Mouse (Mus musculus): ENCODE results near the gene Rpl19. TPM values are rescaled to one million over a fixed set of nuclear protein-coding genes. Genes with fewer than 3 reads are reported as not detected.

The Rpl19 gene
- total RNA-seq, 4 experiments from 2014 or later, result 520 to 711 (median 600) TPM

- DNase-seq (ENCODE audit: low spot score in 2 of 2), result no peak
These were observed 27.5 kb upstream of the Rpl19 start for GRCm38 (mm10) chr11:97998898-97999608.

- DNase-seq (ENCODE audit: low spot score in 2 of 2), result no peak
These were observed 26.8 kb upstream of the Rpl19 start for GRCm38 (mm10) chr11:97999748-98000147.

DNA sequence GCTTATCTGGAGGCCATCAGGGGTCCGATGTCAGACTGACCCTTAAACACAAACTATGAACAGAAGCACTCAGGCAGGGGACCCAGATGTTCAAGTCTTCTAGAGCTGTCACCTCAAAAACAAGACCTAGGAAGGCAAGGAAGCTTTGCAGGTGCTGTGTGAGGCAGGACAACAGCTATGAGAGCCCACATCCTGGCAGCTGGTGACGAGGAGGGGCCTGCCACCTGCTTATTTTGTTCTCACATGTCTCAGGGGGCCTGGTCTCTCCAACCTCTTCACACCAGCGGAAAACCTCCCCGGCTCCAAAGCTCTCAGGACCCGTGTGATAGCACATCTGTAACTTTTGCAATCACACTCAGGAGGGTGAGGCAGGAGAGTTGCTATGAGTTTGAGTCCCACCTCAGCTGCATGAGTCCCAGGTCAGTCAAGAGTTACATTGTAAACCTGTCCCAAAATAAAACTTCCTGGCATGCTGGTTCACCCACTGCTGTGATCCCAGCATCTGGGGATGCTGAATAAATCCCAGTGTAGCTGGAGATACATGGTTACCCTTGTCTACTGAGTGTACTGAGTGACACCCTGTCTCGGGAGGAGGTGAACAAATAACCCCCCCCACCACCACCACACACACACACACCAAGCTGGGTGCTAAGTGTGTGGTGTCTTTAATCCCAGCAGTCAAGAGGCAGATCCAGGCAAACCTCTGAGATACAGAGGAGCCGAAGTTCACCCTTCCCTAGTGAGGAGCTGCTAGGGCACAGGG, 26.0 kb upstream of the Rpl19 start:
- DNase-seq (ENCODE audit: low spot score in 2 of 2), result no peak

DNA sequence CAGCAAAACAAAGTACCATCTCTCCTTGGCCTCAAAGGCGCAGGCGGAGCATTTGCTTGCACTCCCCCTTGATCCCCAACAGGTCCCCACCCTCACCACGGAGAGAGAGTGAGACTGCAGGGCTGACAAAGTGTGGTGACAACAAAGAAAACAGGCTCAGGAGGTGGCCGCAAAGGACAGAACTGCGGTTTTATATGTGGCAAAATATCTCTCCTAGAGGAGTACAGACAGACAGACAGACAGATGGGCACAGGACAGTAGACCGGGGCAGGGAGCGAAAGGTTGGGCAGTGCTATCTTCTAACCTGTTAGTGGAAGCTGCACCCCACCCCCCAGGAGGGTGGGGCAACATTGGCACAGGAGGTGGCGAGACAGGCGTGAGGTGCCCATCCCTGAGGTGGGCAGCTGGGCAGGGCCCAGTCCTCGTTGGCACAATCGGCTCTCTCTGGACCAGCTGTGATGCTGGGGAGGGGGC, 25.1 kb upstream of the Rpl19 start:
- no peak for DNase-seq (ENCODE audit: low spot score in 2 of 2)

DNA sequence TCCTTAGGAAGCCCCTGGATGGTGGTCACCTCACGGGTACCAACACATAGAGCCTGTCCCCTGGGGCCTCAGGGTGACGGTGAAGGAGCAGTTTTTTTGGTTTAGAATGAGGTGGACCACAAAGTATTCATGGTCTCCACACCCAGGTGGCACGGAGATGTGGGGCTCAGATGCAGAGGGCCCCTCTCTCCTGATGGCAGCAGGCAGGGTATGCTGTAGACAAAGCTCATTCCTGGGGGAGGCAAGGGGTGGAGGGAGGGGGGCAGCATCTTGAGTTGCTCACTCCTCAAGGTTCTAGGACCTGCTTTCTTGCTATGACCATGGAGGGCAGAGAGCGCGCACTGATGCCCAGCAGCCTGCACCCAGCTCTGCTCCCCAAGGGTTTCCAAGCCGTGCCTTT, 24.5 kb upstream of the Rpl19 start:
- no peak for DNase-seq (ENCODE audit: low spot score in 2 of 2)

GRCm38 (mm10) chr11:98002627-98003026, 23.9 kb upstream of the Rpl19 start:
- DNase-seq (ENCODE audit: low spot score in 2 of 2), result no peak

DNA sequence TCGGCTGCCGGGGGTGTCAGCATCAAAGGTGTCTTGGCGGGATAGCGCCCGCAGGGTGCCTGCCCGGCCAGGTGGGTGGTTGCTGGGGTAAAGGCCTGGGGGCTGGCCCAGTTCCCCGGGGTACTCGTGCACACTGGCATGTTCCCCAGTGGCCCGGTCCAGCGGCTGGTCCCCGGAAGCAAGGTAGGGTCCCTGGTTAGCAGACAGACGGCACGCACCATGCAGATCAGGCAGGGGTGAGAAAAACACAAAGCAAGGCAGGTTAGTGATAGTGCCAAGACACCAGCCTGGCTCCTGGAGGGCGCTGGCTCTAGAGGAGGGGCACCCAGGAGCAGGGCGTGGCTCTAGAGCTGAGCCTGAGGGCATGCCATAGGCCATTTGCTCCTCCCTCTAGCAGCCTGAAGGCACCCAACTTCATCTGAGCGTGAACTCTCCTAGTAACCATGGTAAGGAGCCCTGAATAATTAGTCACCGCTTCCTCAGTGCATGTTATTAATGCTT, 23.3 kb upstream of the Rpl19 start:
- no peak for DNase-seq (ENCODE audit: low spot score in 2 of 2)

DNA sequence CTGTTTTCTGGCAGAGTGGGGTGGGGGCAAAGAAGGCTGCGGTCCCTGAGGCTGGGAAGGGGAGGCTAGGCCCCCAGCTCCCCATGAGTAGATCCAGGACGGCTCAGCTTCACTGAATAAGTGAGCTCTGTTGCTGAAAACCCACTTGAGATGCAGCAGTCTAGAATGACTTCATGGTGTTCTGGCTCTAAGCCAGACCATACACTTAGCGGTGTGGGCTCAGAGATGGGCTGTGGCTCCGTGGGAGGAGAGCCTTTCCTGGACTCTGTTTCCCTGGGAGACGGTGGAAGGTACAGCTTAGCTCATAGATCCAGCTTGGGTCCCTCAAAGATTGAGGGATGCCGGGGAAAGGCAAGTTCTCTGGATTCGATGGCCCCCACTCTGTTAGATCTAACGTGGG, 22.3 kb upstream of the Rpl19 start:
- no peak for DNase-seq (ENCODE audit: low spot score in 2 of 2)

DNA sequence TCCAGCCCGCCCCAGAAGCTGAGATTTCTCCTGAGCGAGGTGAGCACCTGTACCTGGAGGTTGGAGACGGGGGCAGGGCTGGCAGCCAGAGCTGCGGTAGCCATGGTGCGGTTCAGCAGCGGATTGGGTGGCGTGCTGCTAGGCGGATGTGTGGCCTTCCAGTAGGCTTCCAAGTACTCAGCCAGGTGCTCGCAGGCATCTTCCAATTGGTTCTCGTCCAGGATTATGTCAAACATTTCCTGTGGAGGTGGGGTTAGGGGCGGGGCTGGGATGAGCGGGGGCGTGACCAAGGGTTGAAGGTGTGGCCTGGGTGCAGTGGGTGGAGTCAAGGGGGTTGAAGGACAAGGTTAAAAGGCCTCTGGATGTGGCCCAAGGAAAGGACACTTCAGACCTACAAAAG, 21.4 kb upstream of the Rpl19 start:
- no peak for DNase-seq (ENCODE audit: low spot score in 2 of 2)

DNA sequence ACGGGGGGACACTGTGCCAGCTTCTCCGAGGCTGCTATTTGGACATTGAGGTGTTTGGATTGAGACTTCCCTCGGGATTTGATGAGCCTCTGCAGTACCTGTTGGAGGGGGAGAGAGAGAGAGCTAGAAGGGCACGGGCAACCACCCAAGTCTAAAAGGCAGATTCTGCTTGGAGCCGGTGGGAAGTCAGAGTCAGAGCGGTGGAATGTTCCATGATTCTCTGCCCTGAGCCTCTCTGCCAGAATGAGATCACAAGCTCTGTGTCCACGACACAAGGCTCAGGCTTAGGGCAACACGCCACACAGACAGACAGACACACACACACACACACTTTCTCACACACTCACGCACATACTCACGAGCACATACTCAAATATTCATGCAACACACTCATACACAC, 20.8 kb upstream of the Rpl19 start:
- no peak for DNase-seq (ENCODE audit: low spot score in 2 of 2)

- no peak for DNase-seq (ENCODE audit: low spot score in 2 of 2)
These were observed 18.4 kb upstream of the Rpl19 start for GRCm38 (mm10) chr11:98008087-98008486.

DNA sequence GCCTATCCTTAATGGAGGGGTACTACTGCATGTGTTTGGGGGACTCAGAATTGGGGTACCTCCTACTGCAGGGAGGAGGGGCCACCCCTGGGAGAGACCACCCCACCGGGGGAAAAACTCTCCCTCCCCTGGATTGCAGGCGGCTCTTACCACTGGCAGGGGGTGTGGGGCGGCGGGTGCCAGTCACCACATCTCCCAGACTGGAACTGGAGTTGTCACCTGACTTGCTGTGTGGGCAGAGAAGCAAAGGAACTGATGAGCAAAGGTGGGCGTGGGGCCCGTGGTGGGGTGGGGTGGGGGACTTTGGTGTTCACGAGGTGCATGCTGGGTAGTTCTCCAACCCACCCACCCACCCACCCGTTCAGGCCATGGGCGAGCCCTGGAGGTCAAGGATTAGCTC, 14.8 kb upstream of the Rpl19 start:
- DNase-seq (ENCODE audit: low spot score in 2 of 2), result no peak

DNA sequence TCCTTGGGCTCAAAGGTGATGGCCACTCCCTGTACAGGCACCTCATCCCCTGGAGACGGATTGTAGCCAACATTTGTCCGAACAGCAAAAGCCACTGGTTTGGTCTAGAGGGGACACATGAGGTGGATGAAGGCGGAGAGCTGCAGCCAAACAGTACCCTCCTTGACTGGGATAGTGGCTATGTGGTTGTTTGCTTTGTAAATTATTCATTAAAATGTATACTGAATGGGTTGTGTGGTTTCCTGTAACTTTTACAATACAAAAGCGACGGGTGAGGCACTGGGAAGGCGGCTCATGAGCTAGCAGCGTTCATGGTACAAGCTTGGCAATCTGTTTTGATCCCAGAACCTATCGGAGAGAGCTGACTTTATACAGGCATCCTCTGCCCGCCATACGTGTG, 13.7 kb upstream of the Rpl19 start:
- no peak for DNase-seq (ENCODE audit: low spot score in 2 of 2)

GRCm38 (mm10) chr11:98016177-98016576, 10.3 kb upstream of the Rpl19 start:
- DNase-seq (ENCODE audit: low spot score in 2 of 2), result no peak

- DNase-seq (ENCODE audit: low spot score in 2 of 2), result no peak
These were observed 9.7 kb upstream of the Rpl19 start for GRCm38 (mm10) chr11:98016824-98017223.

DNA sequence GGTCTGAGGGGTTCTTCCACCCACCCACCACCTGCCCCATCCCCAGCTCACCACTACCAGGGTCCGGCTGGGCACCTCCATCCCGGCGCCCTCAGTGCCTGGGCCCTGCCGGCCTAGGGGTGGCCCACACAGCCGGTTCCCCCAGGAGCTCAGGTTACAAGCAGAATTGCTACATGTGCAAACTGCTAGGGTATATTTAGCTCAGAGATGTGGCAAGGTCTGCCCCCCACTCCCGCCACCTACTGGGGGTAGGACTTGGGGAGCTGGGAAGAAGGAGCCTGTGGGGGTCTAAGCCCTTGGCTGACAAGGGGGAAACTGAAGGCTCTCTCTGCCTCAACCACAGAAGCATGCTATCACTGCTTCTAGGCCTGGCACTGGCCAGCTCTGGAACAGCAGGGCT, 8.3 kb upstream of the Rpl19 start:
- DNase-seq (ENCODE audit: low spot score in 2 of 2), result no peak

- peak; percentile 73 to 80 for DNase-seq (ENCODE audit: low spot score in 2 of 2)
These were observed 7.5 kb upstream of the Rpl19 start for GRCm38 (mm10) chr11:98018858-98019641.

- peak in 1 of 2 experiments; percentile 48 for DNase-seq (ENCODE audit: low spot score in 2 of 2)
These were observed 6.5 kb upstream of the Rpl19 start for GRCm38 (mm10) chr11:98019883-98020610.

DNA sequence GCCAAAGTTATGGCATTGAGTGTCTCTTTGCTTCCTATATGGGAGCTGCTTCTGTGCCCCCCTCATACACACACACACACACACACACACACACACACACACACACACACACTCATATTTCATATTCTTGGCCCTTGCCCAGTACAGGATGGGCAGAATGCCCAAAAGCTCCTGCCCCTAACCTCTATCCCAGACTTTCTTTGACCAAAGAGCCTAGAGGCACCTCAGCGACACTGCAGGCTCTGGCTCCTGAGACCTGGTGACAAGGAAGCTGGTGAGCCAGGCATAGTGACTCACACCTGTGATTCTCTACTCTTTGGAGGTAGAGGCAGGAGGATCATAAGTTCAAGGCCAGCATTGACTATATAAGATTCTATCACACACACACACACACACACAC, 5.8 kb upstream of the Rpl19 start:
- no peak for DNase-seq (ENCODE audit: low spot score in 2 of 2)

GRCm38 (mm10) chr11:98021118-98021517, 5.4 kb upstream of the Rpl19 start:
- DNase-seq (ENCODE audit: low spot score in 2 of 2), result no peak

GRCm38 (mm10) chr11:98021565-98022252, 4.8 kb upstream of the Rpl19 start:
- no peak for DNase-seq (ENCODE audit: low spot score in 2 of 2)

Measured in layer of hippocampus, adult 8-10 months (tissue).